Mouse (Mus musculus) CD8-positive naive resting alpha-beta T cell, adult 2 months (primary cell): Measurements from ENCODE around the gene Arglu1.

Experiments used
- DNase-seq, 2 experiments: peaks; one replicate each; pipeline ENCODE4 v3.0.0; 2022; ENCODE audit warnings: low read depth in 2 of 2, low spot score in 2 of 2

Arglu1 gene

GRCm38 (mm10) chr8:8622031-8622430 is 68.3 kb downstream of the Arglu1 start:
- no peak for DNase-seq

GRCm38 (mm10) chr8:8621236-8621917 is 68.9 kb downstream of the Arglu1 start:
- no peak for DNase-seq

- no peak for DNase-seq
Measured at GRCm38 (mm10) chr8:8620536-8620935, 69.8 kb downstream of the Arglu1 start.

GRCm38 (mm10) chr8:8619221-8620194 is 70.8 kb downstream of the Arglu1 start:
- no peak for DNase-seq
